Mouse (Mus musculus) heart, postnatal 4 days (tissue): ENCODE data around the gene Pm20d1. TPM values are rescaled to one million over a fixed set of nuclear protein-coding genes. Genes with fewer than 3 reads are reported as not detected.

Source experiments
- DNase-seq: peaks from one replicate; pipeline ENCODE4 v3.0.0; 2021
- total RNA-seq, 2 experiments: library from RNA; stranded (reverse); gene quantifications; 2 replicates each; pipeline ENCODE4 v1.2.3; 2021

Gene Pm20d1
- 1 to 10 TPM; 2.2 to 3.4 TPM for total RNA-seq

DNA sequence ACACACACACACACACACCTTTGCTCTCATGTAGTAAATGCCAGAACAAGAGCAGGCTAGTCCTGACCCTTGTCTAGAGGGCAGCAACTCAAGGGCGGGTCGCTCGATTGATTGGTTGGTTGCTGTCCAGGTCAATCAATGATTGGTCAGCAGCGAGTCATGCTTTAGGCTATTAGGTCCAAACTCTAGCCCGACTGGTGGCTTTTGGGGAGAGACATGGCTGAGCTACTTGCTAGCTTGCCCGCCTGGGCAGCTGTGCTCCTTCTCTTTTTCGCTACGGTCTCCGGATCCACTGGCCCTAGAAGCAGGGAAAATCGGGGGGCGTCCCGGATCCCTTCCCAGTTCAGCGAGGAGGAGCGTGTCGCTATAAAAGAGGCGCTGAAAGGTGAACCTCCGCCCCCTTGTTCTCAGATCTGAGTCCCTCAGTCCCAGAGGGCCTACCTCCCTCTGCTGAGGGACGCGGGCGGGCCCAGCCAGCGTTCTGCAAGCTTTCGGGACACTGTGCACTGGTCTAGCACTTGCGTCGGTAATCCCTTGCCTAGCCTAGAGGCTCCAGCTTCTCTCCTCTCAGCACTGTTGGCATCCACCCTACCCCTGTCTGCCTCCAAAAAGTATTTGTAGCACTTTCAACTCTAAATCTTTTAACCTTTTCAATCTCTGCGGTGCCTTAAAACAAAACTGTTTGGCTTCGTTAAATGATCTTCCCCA lies at the start of gene Pm20d1:
TSS of gene Pm20d1 (plus strand) at position 180 of the 708 bp plus-strand sequence.
- peak; percentile 63 for DNase-seq

DNA sequence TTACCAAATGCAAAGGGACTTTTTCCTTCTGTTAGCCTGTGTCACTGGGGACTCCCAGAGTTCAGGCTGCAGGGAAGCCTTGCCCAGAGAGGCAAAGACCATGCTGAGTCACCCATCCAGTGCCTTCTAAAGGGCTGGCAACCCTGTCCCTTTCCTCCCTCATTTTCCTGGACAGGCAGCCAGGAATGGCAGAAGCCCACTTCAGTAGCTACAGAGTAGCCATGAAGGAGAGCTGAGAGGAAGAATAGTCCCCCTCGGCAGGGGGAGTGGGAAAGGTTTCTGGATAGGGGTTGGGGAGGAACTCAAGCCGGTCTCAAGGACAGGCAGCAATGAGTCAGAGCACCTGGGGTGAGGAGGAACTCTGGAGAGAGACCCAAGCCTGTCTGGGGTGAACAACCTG lies 49.4 kb upstream of the Pm20d1 start:
- no peak for DNase-seq

DNA sequence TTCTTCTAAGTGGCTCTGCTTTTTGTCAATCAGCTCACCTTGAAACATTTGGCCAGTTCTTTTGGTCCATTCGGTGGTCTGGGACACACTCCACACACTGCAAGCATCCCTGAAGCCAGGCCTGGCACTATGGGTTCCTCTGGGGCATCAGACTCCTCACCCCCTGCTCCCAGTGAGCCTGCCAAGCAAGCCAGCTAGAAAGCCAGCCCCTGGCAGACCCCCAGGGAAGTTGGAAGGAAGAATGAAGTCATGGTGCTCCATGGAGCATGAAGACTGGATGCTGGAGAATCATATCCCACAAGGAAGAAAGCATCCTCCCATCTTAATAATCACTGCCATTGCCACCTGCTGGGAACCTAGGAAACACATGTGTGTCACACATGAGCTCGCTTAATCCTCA lies 48.5 kb upstream of the Pm20d1 start:
- no peak for DNase-seq

DNA sequence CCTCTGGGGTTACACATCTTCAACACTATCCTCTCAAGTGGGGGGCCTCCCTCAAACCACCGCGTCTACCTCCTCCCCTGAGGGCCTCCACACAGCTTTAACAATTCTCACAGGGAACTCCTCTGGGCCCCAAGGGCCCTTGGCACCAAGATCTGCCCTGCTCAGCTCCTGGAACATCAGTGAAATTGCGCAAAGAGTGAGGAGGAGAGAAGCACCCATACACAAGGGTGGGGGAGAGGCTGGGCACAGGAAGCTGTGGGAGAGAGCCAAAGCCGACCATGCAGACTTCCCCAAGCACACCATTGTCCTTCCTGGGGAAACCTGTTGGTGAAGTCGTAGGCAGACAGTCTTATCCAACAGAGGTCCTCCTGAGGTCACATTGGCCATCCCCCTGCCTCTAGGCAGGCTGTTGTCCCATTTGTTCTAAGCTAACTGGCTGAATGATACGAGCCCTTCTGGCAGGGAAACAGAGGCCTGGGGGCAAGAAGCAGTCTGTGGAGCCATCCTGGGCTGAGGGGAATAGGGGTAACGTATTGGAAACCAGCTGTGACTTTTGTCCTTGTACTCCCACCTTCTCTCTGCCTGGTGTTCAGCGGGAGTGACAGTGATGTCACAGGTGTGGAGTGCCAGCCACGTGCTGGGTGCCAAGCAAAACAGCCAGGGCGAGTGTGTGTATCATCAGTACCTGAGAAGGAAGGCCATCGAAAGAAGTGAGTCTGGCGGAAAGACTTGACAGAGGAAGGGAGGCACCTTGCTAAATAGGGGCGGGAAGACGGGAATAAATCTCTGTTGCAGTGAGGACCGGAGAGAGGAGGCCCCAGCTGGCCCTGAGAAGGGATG lies 47.3 kb upstream of the Pm20d1 start:
- no peak for DNase-seq

DNA sequence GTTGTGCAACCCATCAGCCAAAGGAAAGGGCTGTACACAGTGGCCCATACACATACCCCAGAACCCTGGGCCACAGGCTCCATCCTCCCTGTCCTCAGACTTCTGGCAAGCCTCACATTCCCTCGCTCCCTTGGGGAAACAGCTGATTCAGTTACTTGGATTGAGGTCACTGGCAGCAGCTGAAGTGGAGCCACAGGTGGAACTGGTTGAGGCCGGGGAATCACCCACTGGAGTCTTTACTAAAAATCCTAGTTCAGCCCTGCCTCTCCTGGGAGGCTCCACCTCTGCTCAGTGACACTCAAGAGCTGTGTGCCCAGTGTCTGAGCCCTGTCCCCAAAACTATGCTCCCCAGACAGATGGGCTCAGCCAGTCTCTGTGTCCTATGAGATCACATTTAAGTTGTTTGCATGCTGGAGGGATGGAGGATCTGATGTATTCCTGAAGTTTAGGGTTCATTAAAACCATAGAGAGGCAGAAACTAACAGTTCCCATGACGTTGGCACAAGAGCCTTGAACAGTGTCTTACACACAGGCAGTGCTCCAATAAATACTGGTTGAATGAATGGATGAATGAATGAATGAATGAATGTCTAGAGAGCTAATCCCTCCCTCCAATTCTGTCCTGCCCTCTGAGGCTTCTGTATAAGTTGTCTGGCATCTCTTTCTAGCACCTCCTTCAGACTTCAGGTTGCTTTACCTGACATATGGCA lies 45.8 kb upstream of the Pm20d1 start:
- DNase-seq, result peak; percentile 47

DNA sequence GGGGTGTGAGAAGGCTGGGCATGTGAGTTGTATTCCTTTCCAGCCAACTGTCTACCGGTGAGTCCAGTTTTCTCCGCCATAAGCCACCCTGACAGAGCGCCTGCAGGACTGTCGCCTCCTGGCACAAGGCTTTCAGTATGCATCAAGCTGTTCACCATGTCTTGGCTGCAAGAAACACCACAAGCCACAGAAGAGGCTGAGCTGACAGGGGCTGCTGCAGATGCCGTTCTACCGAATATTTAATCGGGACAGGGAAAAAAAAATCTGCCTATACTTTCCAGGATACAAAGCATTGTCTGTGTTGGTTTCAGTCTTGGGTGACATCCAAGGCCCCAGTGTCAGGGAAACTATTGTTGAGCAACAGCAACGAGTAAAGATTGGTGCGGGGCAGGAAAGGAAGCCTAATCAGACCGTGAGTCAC lies 45.3 kb upstream of the Pm20d1 start:
- DNase-seq, result peak; percentile 52

DNA sequence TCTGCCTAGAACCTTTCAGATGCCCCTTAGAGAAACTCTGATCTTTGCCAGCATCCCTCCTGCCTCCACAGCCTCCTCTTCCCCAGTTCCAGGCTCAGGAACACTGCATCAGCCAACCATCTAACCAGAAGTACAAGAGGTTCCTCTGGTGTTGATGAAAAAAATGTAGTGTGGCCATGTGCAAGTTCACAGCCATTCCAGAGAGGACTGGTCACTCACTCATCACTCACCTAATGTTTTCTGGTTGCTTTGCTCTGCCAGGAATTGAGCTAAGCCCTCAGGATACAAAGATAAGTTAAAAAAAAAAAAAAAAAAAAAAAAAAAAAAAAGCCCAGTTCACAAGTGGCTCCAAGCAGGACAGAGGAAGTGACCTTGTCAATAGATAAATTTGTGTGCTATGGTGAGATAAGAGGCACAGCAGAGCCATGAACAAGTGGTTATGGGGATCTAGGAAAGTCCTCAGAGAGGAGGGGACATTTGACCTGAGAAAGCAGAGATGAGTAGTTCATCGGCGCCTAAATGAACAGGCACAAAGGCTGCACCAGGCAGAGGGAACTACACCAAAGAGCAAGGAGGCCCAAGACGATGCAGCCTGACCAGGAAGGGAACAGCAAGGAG lies 42.9 kb upstream of the Pm20d1 start:
- no peak for DNase-seq

DNA sequence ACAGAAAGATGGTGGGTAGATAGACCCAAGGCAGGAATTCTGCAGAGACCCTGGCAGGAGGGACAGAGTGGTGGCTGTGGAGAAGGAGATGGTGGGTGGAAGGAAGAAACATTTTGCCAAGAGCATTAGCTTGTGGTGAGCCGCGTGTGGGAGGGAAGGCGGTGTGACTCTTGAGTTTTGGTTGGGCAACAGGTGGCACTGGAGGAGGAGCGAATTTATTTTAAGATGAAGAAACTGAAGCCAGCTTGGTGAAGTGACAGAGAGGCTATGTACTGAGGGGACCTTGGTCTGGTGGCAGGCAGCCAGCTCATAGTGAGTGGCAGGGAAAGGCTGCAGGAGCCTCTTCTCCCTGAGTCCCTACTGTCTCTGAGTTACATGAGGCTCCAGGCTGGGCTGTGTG lies 42.3 kb upstream of the Pm20d1 start:
- DNase-seq, result peak; percentile 66

DNA sequence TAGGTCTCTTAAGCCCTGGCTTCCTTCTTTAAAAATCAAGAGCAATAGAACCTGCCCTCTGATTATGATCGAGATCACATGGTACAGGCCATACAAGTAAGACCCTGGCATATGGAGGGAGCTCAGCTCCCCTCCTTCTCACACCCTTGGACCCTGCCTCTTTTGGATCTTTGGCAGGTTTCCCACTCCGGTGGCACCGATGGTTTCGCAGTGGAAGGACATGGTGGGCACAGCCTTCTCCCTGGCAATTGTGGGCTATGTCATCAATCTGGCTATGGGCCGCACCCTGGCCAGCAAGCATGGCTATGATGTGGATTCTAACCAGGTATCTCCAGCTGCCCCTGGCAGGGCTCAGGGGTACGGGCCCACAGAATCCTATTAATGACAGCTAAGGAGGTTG lies 40.0 kb upstream of the Pm20d1 start:
- no peak for DNase-seq

DNA sequence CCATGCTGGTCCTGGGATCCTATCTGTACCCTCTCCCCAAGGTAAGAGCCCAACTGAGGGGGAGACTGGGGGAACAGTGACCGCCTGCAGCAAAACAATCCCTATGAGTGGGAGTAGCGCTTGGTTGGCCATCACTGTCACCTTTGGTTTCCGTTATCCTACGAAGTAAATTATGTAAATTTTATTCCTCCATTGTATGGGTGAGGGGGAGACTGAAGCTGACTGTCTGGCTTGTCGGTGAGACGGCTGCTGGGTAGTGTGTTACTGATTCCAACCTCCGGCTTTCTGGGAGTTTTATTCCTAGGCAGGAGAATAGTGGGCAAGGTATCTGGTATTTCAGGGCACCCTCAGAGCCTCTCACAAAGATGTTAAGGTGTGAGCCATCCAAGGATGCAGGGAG lies 38.4 kb upstream of the Pm20d1 start:
- DNase-seq, result peak; percentile 1

DNA sequence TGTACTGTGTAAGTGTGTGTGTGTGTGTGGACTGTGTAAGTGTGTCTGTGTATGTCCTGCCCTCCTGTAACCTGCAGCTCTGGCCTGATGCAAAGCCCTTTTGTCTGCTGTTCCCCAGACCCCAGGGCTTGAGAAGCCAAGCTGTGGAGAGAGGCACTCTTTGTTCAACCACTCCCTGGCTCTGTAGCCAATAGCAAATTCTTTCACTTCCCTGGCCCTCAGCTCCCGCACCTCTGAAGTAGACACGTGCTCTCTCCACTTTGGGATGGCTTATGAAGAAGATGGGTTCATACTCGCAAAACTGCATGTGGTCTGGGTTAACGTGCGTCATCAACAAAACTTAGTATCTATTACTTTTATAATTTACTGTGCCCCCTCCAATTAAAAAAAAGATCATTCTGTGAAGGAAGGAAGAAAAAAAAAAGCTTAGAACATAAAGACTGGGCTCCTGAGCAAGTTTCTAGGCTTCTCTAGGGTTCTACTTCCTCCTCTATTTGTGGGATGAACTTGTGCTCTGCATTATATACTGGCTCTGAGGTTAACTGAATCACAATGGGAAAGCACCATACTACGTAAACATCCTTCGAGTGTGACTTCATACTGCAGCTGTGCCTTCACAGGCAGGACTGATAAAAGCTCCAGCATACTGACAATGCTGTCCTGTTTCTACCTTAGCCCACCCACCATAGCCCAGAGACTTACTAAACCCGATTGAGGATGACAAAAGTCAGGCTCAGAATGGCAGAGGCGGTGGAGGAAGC lies 37.3 kb upstream of the Pm20d1 start:
- peak; percentile 5 for DNase-seq

DNA sequence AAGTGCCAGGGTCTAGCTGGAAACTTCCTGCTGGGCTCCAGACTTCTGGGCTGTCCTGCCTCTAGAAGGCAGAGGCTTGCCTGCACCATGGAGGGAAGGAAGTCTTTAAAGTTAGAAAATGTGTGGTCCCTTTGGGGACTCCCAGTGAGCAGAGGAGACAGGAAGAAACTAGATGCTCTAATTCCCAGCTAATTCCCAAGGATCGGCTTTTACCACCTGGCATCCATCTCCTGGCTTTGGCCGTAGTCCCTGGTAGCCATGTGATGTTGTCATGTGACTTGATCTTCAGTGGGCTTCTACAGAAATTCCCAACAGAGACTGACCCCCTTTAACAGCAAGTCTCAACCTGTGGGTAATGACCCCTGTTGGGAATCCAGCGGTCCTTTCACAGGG lies 36.8 kb upstream of the Pm20d1 start:
- peak; percentile 11 for DNase-seq

DNA sequence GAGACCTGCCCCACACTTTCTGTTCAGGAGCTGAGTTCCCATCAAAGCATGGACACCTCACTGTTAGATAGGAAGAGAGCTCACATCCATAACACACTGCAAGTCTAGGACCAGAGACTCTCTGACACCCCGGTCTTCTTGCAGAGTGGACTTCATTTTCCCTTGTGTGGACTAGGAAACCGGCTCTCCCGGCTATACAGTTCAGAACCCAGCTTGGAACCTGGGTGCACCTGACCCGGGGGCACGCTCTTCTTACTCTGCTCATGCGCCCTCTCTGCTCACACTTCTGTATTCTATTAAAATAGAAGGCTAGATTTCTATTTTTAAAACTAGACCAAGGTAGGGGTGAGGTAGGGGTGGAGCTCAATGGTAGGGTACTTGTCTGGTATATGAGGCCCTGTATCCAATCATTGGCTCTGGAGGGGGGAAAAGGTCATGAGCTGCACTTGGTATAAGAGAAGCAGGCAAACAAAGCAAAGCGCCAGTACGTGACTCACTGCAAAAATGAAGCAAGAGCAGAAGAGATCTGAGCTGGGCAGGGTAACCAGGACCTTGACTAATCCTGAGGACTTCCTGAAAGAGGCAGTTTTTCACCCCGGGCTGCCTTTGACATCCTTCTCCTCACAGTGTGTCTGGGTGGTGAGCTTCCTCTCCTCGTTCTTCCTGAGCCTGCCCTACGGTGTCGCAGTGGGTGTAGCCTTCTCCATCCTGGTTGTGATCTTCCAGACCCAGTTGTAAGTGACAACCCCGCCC lies 35.9 kb upstream of the Pm20d1 start:
- DNase-seq, result peak; percentile 4

DNA sequence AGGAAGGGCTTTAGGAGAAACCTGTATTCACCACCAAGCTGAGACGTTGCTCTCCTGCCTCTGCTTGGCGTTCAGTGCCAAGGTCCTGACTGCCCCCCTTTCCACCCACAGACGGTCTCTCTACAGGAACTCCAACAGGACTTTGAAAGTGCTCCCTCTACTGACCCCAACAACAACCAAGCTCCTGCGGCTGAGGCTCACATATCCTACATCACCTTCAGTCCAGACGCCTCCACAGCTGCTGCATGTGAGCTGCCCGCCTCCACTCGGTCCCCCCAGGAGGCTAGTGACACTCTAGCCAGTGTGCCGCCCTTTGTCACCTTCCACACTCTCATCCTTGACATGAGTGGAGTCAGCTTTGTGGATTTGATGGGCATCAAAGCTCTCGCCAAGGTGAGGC lies 33.5 kb upstream of the Pm20d1 start:
- no peak for DNase-seq

DNA sequence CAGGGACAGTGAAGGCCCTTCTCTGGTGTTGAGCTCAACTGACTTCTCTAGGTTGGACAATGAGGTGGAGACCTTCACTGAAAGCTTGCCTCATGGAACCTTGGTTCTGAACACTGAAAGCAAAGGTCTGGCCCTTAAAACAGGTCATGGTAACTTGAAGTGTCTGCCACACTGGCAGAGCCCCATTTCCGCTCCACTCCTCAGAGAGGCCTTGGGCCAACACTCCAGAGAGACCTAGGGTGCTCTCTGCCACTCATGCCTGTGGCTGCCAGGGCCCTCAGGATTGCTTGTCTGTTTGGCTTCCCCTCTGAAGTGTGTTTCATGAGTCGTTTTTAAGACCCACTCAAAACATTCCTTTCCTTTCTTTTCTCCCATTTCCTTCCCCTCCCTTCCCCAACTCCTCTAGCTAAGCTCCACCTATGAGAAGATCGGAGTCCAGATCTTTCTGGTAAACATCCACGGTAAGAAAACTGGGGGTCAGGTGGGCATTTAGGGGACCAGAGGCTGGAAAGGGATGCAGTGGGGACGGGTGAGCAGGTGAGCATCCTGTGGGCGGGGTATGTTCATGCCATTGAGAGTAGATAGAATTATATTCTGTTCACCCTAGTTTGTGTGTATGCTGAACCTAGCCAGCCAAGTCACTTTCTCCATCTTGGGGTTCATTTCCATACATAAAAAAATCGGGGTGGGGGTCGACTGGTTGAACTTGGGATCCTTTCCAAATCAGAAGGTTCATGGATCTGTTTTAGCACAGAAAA lies 32.4 kb upstream of the Pm20d1 start:
- no peak for DNase-seq

DNA sequence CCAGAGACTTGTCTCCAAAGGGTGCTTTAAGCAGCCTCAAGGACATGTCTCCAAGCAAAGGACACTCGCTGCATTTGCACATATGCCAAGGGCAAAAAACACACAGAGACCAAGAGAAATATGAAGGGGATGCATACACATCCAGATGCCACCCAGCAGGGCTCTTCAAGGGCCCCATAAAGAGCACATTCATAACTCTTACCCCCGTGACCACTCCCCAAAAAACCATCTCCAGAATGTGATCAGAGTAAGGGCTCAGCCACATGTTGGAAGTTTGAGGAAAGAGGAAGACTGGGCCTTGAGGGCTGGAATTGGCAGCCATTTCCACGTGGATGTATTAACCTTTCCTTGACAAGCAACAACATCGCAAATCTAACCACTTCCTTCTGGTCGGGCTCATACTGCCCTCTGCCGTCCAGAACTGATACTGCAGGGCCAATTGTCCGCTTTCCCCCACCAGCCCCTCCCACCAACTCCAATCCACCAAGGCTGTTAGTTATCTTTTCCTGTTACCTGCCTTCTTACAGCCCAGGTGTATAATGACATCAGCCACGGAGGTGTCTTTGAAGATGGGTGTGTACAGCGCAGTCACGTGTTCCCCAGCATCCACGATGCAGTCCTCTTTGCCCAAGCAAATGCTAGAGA lies 31.7 kb upstream of the Pm20d1 start:
- DNase-seq, result peak; percentile 93

DNA sequence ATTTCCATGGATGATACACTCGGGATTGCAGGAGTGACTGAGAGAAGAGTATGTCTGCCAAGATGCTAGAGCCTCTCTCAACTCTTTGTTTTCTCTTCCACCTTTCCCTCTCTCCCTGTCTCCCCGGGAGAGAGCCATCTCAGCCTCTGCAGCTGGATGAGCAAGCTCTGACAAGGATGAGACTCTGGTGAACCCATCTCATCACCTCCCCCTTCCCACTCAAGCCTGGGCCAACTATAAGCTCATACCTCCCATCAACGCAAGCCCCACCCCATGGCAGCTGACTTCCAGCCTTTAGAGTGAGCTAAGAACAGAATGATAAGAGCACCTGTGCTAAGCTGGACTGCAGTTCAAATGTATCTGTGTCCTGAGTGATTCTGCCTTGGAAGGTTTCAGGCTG lies 27.9 kb upstream of the Pm20d1 start:
- no peak for DNase-seq

DNA sequence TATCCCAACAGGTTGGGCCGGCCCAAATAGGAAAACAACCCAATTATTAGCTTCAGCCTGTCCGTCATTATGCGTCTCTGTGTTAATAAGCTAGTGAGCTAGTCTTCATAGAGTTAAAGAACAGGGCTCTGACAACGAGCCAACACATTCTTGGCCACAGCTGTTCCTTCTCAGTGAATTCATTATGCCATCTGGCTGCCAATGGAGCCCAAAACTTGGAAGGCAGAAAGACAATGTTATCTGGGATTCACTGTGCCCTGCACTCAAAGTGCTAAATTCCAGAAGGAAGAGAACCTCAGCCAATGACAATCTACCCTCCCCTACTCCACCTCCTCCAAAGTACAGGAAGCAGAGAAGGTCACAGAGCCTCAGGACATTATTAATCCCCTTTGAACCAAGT lies 26.5 kb upstream of the Pm20d1 start:
- DNase-seq, result peak; percentile 77

DNA sequence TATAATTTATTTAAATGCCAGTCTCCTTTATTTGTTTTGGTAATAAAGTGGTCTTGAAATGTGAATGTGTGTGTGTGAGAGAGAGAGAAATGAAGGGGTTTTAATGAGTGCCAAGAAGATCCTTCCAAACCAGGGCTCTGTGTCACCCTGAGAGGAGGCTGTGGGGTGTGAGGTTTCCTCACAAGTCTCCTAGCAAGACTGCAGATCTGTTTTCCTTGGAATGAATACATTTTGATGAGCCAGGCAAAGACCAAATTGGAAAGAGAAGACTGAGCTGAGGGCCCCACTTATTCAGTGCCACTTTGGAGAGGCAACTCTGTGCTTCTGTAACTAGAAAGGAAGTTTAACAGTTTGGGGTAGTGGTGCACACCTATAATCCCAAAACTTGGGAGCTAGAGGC lies 25.7 kb upstream of the Pm20d1 start:
- no peak for DNase-seq

DNA sequence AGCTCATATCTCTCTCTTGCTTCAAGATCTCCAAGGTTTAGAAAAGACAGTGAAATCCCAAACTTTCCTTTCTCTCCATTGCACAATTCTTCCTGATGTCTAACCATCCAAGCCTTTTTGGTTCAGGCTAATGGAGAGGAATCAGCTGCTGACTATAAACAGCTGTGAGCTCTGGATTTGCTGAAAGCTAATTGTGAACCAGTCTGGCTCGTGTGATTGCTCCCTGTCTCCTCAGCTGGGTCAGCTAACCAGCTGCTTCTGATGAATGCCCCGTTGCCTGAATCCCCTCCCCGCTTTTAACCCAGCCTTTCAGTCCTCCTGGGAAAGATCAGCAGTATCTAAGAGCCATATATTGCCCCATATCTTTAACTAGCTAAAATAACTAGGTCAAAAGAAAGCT lies 2.6 kb upstream of the Pm20d1 start:
- DNase-seq, result no peak
